Mouse (Mus musculus) kidney, embryonic 15.5 days (tissue): ENCODE results near the gene Bhlhe41. TPM values are rescaled to one million over a fixed set of nuclear protein-coding genes. Genes with fewer than 3 reads are reported as not detected.
A peak's percentile ranks its signal among the peaks of the same experiment; 100 is the strongest.

Experiments
- ATAC-seq: fragments of 200-750 bp; cut with Nextera tagmentation; replicated peaks from 2 replicates; pipeline ENCODE4 v1.8.0; 2017; ENCODE audit warnings: moderate TSS enrichment; ENCODE audit not compliant: low FRiP score
- H3K27ac ChIP-seq: fragments of 300-500 bp; sonication (generic); 2 replicates; pipeline ENCODE4 v1.5.1; 2015; ENCODE audit warnings: mild to moderate bottlenecking, inconsistent platforms
- H3K27me3 ChIP-seq: fragments of 300-500 bp; sonication (generic); 2 replicates; pipeline ENCODE4 v1.6.1; 2015; ENCODE audit warnings: inconsistent platforms
- H3K36me3 ChIP-seq: fragments of 300-500 bp; sonication (generic); 2 replicates; pipeline ENCODE4 v1.6.1; 2015; ENCODE audit warnings: inconsistent platforms
- H3K4me1 ChIP-seq: fragments of 300-500 bp; sonication (generic); 2 replicates; pipeline ENCODE4 v1.6.1; 2015; ENCODE audit warnings: inconsistent platforms
- H3K4me2 ChIP-seq: fragments of 300-500 bp; sonication (generic); 2 replicates; pipeline ENCODE4 v1.6.1; 2015; ENCODE audit warnings: moderate library complexity, mild to moderate bottlenecking, inconsistent platforms
- H3K4me3 ChIP-seq: fragments of 300-500 bp; sonication (generic); replicated peaks from 2 replicates; pipeline ENCODE4 v1.5.1; 2015; ENCODE audit warnings: mild to moderate bottlenecking, inconsistent platforms
- H3K9ac ChIP-seq: fragments of 300-500 bp; sonication (generic); 2 replicates; pipeline ENCODE4 v1.6.1; 2015; ENCODE audit warnings: mild to moderate bottlenecking, inconsistent platforms
- H3K9me3 ChIP-seq: fragments of 300-500 bp; sonication (generic); replicated peaks from 2 replicates; pipeline ENCODE4 v1.6.1; 2016; ENCODE audit warnings: inconsistent platforms
- WGBS: fragments of 180-500 bp; shearing (Covaris S2); methylation state at CpG from one replicate; pipeline ENCODE4 v1.1.7; 2015; ENCODE audit warnings: mixed read lengths; 5-methylcytosine and 5-hydroxymethylcytosine counted together
- polyA plus RNA-seq: library from polyadenylated mRNA; unstranded; fragments of >200 nt; fragmentation: Nextera tagmentation; extraction: Ambion mirVana; gene quantifications from 2 replicates; pipeline ENCODE4 v1.2.1, GENCODE M21; 2015

Gene Bhlhe41
- polyA plus RNA-seq, 1 experiment from 2014 or later = 1.5 TPM

- 50% methylated on average over 5 of the region's 5 CpGs for WGBS
- Histone ChIP-seq H3K4me3 (no peak overlapping the region), H3K4me2 (no peak overlapping the region), H3K9me3 (no peaks in the 10 kb centered on the region), H3K4me1 (peaks cover 17% of the 10 kb centered on the region), H3K36me3 (no peaks in the 10 kb centered on the region), H3K27me3 (peaks cover 9% of the 10 kb centered on the region; the same call in 1 of the 2 replicates), H3K27ac (no peak overlapping the region), H3K9ac (no peak overlapping the region)
- ATAC-seq = no peak
These were observed 10.6 kb downstream of the Bhlhe41 start for GRCm38 (mm10) chr6:145854756-145855155.

GRCm38 (mm10) chr6:145853356-145854079 is 11.8 kb downstream of the Bhlhe41 start:
- WGBS = 89% methylated on average over 10 of the region's 10 CpGs
- no peaks in the 10 kb centered on the region for H3K9me3 ChIP-seq
- H3K36me3 ChIP-seq = no peaks in the 10 kb centered on the region
- H3K4me1 ChIP-seq = peaks cover 17% of the 10 kb centered on the region
- no peak overlapping the region for H3K9ac ChIP-seq
- H3K27ac ChIP-seq = no peak overlapping the region
- no peak overlapping the region for H3K4me3 ChIP-seq
- H3K4me2 ChIP-seq = no peak overlapping the region
- ATAC-seq = no peak
- H3K27me3 ChIP-seq = peaks cover 9% of the 10 kb centered on the region; the same call in 1 of the 2 replicates

GRCm38 (mm10) chr6:145852708-145853107 is 12.7 kb downstream of the Bhlhe41 start:
- ATAC-seq = no peak
- Histone ChIP-seq H3K9me3 (no peaks in the 10 kb centered on the region), H3K27me3 (peaks cover 5% of the 10 kb centered on the region; the same call in 1 of the 2 replicates), H3K36me3 (no peaks in the 10 kb centered on the region), H3K4me1 (peaks cover 17% of the 10 kb centered on the region), H3K4me3 (no peak overlapping the region), H3K27ac (no peak overlapping the region), H3K9ac (no peak overlapping the region), H3K4me2 (no peak overlapping the region)
- 89% methylated on average over 7 of the region's 7 CpGs for WGBS

GRCm38 (mm10) chr6:145851956-145852355 is 13.4 kb downstream of the Bhlhe41 start:
- WGBS = 64% methylated on average over 11 of the region's 11 CpGs
- no peak for ATAC-seq

GRCm38 (mm10) chr6:145850789-145851188 is 14.6 kb downstream of the Bhlhe41 start:
- ATAC-seq = no peak
- Histone ChIP-seq H3K9me3 (no peaks in the 10 kb centered on the region), H3K4me3 (no peak overlapping the region), H3K27ac (no peak overlapping the region), H3K4me1 (peaks cover 11% of the 10 kb centered on the region), H3K9ac (no peak overlapping the region), H3K4me2 (no peak overlapping the region), H3K36me3 (no peaks in the 10 kb centered on the region), H3K27me3 (no peaks in the 10 kb centered on the region)
- WGBS = 65% methylated on average over 2 of the region's 2 CpGs

More at GRCm38 (mm10) chr6:145851956-145852355, 13.4 kb downstream of the Bhlhe41 start:
- H3K9ac ChIP-seq = no peak overlapping the region
- H3K4me3 ChIP-seq = no peak overlapping the region
- H3K9me3 ChIP-seq = no peaks in the 10 kb centered on the region
- no peak overlapping the region for H3K4me2 ChIP-seq
- no peaks in the 10 kb centered on the region for H3K27me3 ChIP-seq
- H3K36me3 ChIP-seq = no peaks in the 10 kb centered on the region
- H3K27ac ChIP-seq = no peak overlapping the region
- peaks cover 17% of the 10 kb centered on the region for H3K4me1 ChIP-seq

GRCm38 (mm10) chr6:145847661-145848060 is 17.7 kb downstream of the Bhlhe41 start:
- 69% methylated on average over 8 of the region's 8 CpGs for WGBS
- H3K4me3 ChIP-seq = no peak overlapping the region
- H3K4me1 ChIP-seq = 0 out of 2 replicates have a peak, but pooled peaks cover 2% of the 10 kb centered on the region
- H3K27me3 ChIP-seq = no peaks in the 10 kb centered on the region
- H3K9ac ChIP-seq = no peak overlapping the region
- no peak overlapping the region for H3K4me2 ChIP-seq
- no peaks in the 10 kb centered on the region for H3K36me3 ChIP-seq
- H3K9me3 ChIP-seq = no peaks in the 10 kb centered on the region
- no peak overlapping the region for H3K27ac ChIP-seq
- no peak for ATAC-seq

GRCm38 (mm10) chr6:145846948-145847347 is 18.4 kb downstream of the Bhlhe41 start:
- H3K9me3 ChIP-seq = no peaks in the 10 kb centered on the region
- H3K4me2 ChIP-seq = no peak overlapping the region
- H3K4me1 ChIP-seq = 0 out of 2 replicates have a peak, but pooled peaks cover 2% of the 10 kb centered on the region
- WGBS = 82% methylated on average over 6 of the region's 6 CpGs
- no peaks in the 10 kb centered on the region for H3K27me3 ChIP-seq
- H3K9ac ChIP-seq = no peak overlapping the region
- H3K36me3 ChIP-seq = no peaks in the 10 kb centered on the region
- ATAC-seq = no peak
- H3K27ac ChIP-seq = no peak overlapping the region
- H3K4me3 ChIP-seq = no peak overlapping the region

- Histone ChIP-seq H3K36me3 (no peaks in the 10 kb centered on the region), H3K27ac (no peak overlapping the region), H3K4me2 (no peak overlapping the region), H3K9me3 (no peaks in the 10 kb centered on the region), H3K4me3 (no peak overlapping the region), H3K9ac (no peak overlapping the region), H3K27me3 (no peaks in the 10 kb centered on the region), H3K4me1 (0 out of 2 replicates have a peak, but pooled peaks cover 2% of the 10 kb centered on the region)
- 70% methylated on average over 1 of the region's 1 CpGs for WGBS
- ATAC-seq = no peak
These were observed 19.3 kb downstream of the Bhlhe41 start for GRCm38 (mm10) chr6:145846076-145846475.

- Histone ChIP-seq H3K27me3 (no peaks in the 10 kb centered on the region), H3K9me3 (no peaks in the 10 kb centered on the region), H3K4me1 (0 out of 2 replicates have a peak, but pooled peaks cover 2% of the 10 kb centered on the region), H3K4me2 (no peak overlapping the region), H3K27ac (no peak overlapping the region), H3K9ac (no peak overlapping the region), H3K4me3 (no peak overlapping the region), H3K36me3 (no peaks in the 10 kb centered on the region)
- no peak for ATAC-seq
- WGBS = 63% methylated on average over 5 of the region's 5 CpGs
These were observed 19.7 kb downstream of the Bhlhe41 start for GRCm38 (mm10) chr6:145845611-145846010.

- H3K9ac ChIP-seq = no peak overlapping the region
- no peak overlapping the region for H3K4me3 ChIP-seq
- WGBS = 44% methylated on average over 6 of the region's 6 CpGs
- H3K4me1 ChIP-seq = 0 out of 2 replicates have a peak, but pooled peaks cover 5% of the 10 kb centered on the region
- H3K27ac ChIP-seq = no peak overlapping the region
- no peak overlapping the region for H3K4me2 ChIP-seq
- no peaks in the 10 kb centered on the region for H3K9me3 ChIP-seq
- no peaks in the 10 kb centered on the region for H3K36me3 ChIP-seq
- no peak for ATAC-seq
- H3K27me3 ChIP-seq = peaks cover 5% of the 10 kb centered on the region; the same call in 1 of the 2 replicates
These were observed 30.0 kb downstream of the Bhlhe41 start for GRCm38 (mm10) chr6:145835359-145835758.

- Histone ChIP-seq H3K27me3 (peaks cover 5% of the 10 kb centered on the region; the same call in 1 of the 2 replicates), H3K4me2 (no peak overlapping the region), H3K4me1 (0 out of 2 replicates have a peak, but pooled peaks cover 7% of the 10 kb centered on the region), H3K36me3 (no peaks in the 10 kb centered on the region), H3K9ac (no peak overlapping the region), H3K4me3 (no peak overlapping the region), H3K9me3 (no peaks in the 10 kb centered on the region), H3K27ac (no peak overlapping the region)
- 75% methylated on average over 8 of the region's 8 CpGs for WGBS
- no peak for ATAC-seq
These were observed 32.4 kb downstream of the Bhlhe41 start for GRCm38 (mm10) chr6:145832927-145833326.

GRCm38 (mm10) chr6:145830617-145831016 is 34.7 kb downstream of the Bhlhe41 start:
- Histone ChIP-seq H3K9ac (no peak overlapping the region), H3K27ac (no peak overlapping the region), H3K4me1 (0 out of 2 replicates have a peak, but pooled peaks cover 7% of the 10 kb centered on the region), H3K4me3 (no peak overlapping the region), H3K27me3 (peaks cover 5% of the 10 kb centered on the region; the same call in 1 of the 2 replicates), H3K9me3 (no peaks in the 10 kb centered on the region), H3K4me2 (peak overlapping the region; percentile 20; the same call in 1 of the 2 replicates), H3K36me3 (0 out of 2 replicates have a peak, but pooled peaks cover 2% of the 10 kb centered on the region)
- WGBS = 41% methylated on average over 9 of the region's 9 CpGs
- ATAC-seq = no peak
